Mouse (Mus musculus): ENCODE measurements around the gene Ugt1a7c.
"Not testable (repeated sequence)": the region's sequence is repeated elsewhere in the genome, so short reads cannot be mapped to it uniquely, and the experiment has no call there.

Ugt1a7c gene

GRCm38 (mm10) chr1:88223011-88223515, 128.2 kb downstream of the Ugt1a7c start:
- DNase-seq (ENCODE audit: low read depth, low spot score) = not testable (repeated sequence)

GRCm38 (mm10) chr1:88223591-88223990, 128.7 kb downstream of the Ugt1a7c start:
- DNase-seq (ENCODE audit: low read depth, low spot score) = no peak

GRCm38 (mm10) chr1:88224029-88224776, 129.3 kb downstream of the Ugt1a7c start:
- no peak for DNase-seq (ENCODE audit: low read depth, low spot score)

- DNase-seq (ENCODE audit: low read depth, low spot score) = not testable (repeated sequence)
These were observed 130.4 kb downstream of the Ugt1a7c start for GRCm38 (mm10) chr1:88225301-88225700.

- no peak for DNase-seq (ENCODE audit: low read depth, low spot score)
These were observed 130.9 kb downstream of the Ugt1a7c start for GRCm38 (mm10) chr1:88225741-88226140.

- DNase-seq (ENCODE audit: low read depth, low spot score) = no peak
These were observed 132.0 kb downstream of the Ugt1a7c start, which contains the start of gene Mroh2a for GRCm38 (mm10) chr1:88226670-88227379. TSS of gene Mroh2a (plus strand) at chr1:88226986.

- no peak for DNase-seq (ENCODE audit: low read depth, low spot score)
These were observed 132.6 kb downstream of the Ugt1a7c start for GRCm38 (mm10) chr1:88227482-88227881.

GRCm38 (mm10) chr1:88228121-88228520, 133.3 kb downstream of the Ugt1a7c start:
- no peak for DNase-seq (ENCODE audit: low read depth, low spot score)

- no peak for DNase-seq (ENCODE audit: low read depth, low spot score)
These were observed 134.7 kb downstream of the Ugt1a7c start for GRCm38 (mm10) chr1:88229566-88229965.

- DNase-seq (ENCODE audit: low read depth, low spot score) = no peak
These were observed 135.1 kb downstream of the Ugt1a7c start for GRCm38 (mm10) chr1:88229986-88230385.

- DNase-seq (ENCODE audit: low read depth, low spot score) = no peak
These were observed 135.6 kb downstream of the Ugt1a7c start for GRCm38 (mm10) chr1:88230421-88230820.

- DNase-seq (ENCODE audit: low read depth, low spot score) = no peak
These were observed 136.3 kb downstream of the Ugt1a7c start for GRCm38 (mm10) chr1:88230981-88231802.

- no peak for DNase-seq (ENCODE audit: low read depth, low spot score)
These were observed 137.1 kb downstream of the Ugt1a7c start for GRCm38 (mm10) chr1:88231803-88232499.

GRCm38 (mm10) chr1:88232664-88233380, 138.0 kb downstream of the Ugt1a7c start:
- no peak for DNase-seq (ENCODE audit: low read depth, low spot score)

GRCm38 (mm10) chr1:88233421-88234247, 138.8 kb downstream of the Ugt1a7c start:
- DNase-seq (ENCODE audit: low read depth, low spot score) = no peak

- no peak for DNase-seq (ENCODE audit: low read depth, low spot score)
These were observed 139.4 kb downstream of the Ugt1a7c start for GRCm38 (mm10) chr1:88234248-88234610.

GRCm38 (mm10) chr1:88234646-88235045, 139.8 kb downstream of the Ugt1a7c start:
- no peak for DNase-seq (ENCODE audit: low read depth, low spot score)

- DNase-seq (ENCODE audit: low read depth, low spot score) = no peak
These were observed 140.4 kb downstream of the Ugt1a7c start for GRCm38 (mm10) chr1:88235046-88235893.
